Mouse (Mus musculus) cortical plate, adult 2 months (tissue): Measurements from ENCODE around the gene 2310057M21Rik. TPM values are rescaled to one million over a fixed set of nuclear protein-coding genes. Genes with fewer than 3 reads are reported as not detected.

Source experiments
- H3K27ac ChIP-seq: fragments of 200-500 bp; 2 replicates; pipeline ENCODE4 v1.5.1; 2012; ENCODE audit warnings: low read length, control low read depth, inconsistent platforms; ENCODE audit not compliant: insufficient read depth
- H3K4me1 ChIP-seq: fragments of 200-500 bp; 2 replicates; pipeline ENCODE4 v1.6.1; 2011; ENCODE audit warnings: low read length; ENCODE audit not compliant: control insufficient read depth, insufficient read depth
- H3K4me3 ChIP-seq: fragments of 200-500 bp; 2 replicates; pipeline ENCODE4 v1.5.1; 2011; ENCODE audit warnings: mild to moderate bottlenecking, low read length, control low read depth; ENCODE audit not compliant: insufficient read depth
- CTCF ChIP-seq: fragments of 200-500 bp; IDR thresholded peaks from 2 replicates; pipeline ENCODE4 v1.5.1; 2011; ENCODE audit warnings: mild to moderate bottlenecking, control low read depth, low read length; ENCODE audit not compliant: insufficient read depth; ENCODE audit errors: extremely low read depth
- POLR2A ChIP-seq: fragments of 200-500 bp; IDR thresholded peaks from 2 replicates; pipeline ENCODE4 v1.6.1; 2011; ENCODE audit warnings: mild to moderate bottlenecking, low read length, control low read depth; ENCODE audit not compliant: insufficient read depth; ENCODE audit errors: extremely low read depth
- polyA plus RNA-seq: library from polyadenylated mRNA; depleted of rRNA; stranded (reverse); fragments of >200 nt; gene quantifications from 2 replicates; pipeline ENCODE4 v1.2.3, GENCODE M21; 2012; rRNA removed

Gene 2310057M21Rik
- polyA plus RNA-seq, 1 experiment = 14.2 TPM

DNA sequence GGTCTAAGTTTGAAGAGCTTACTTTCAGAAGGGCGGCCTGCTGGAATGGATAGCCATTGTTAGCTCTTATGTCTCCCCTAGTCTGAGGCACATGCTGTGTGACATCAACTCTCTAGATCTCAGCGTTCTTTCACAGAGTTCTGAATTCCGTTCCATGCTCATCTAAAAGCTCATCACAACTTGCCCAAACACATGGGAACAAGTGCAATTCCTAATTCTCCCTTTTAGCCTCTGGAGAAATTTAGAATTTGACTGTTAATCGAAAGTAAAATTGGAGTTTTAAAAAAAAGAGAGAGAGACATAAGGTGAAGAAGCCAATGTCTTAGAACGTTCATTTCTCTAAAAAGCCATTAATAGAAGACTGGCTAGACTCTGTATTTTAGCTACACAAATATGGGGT, 33.1 kb downstream of the 2310057M21Rik start, which contains the start of gene Fam24b:
Gene Fam24b, minus strand, starts transcription at position 101 of the 400 bp plus-strand sequence.
- no peak within 1 kb of the TSS for H3K4me3 ChIP-seq
- no peaks in the 10 kb centered on the region for H3K4me1 ChIP-seq
- H3K27ac ChIP-seq = no peak within 1 kb of the TSS
- no peak for TF ChIP-seq POLR2A
- no peak for TF ChIP-seq CTCF

DNA sequence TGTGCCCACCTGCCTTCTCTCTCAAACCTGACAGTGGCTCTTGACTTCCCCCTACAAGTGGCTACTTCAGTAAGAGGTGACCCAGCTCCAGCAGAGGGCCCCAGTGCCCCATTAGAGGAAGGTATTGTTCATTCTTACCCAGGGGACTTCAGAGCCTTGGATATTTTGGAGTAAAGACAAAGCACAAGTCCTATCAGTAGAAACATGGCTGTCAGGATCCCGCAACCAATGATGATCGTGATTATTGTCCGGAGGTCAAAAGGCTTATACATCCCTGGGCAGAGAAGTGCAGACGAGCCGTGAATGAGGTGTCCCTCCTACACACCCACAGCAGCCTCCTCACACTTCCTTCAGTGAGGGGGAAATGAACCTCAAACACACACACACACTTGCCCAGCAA, 35.5 kb downstream of the 2310057M21Rik start:
- Histone ChIP-seq H3K4me3 (no peak overlapping the region), H3K27ac (no peak overlapping the region), H3K4me1 (no peaks in the 10 kb centered on the region)
- TF ChIP-seq CTCF (no peak), POLR2A (no peak)

DNA sequence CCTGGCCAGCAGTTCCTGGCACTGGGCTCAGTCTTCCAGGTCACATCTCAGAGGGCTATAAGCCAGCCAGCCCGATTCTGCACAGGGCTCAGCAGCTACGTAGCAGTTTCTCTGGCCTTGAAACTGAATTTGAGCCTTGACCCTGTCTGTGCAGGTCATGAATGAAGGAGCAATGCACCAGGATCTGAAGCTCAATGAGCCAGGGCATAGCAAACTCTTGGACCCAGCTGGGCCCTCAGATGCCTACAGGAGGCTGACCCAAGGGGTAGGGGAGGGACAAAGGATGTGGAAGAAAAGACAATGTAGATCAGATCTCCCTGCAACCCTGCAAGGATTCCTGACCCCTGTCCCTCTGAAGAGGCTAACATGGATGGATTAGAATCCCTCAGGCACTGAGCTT, 40.4 kb downstream of the 2310057M21Rik start, which contains the start of gene Cuzd1:
Gene Cuzd1, minus strand, starts transcription at position 101 of the 400 bp plus-strand sequence.
- Histone ChIP-seq H3K27ac (no peak within 1 kb of the TSS), H3K4me3 (no peak within 1 kb of the TSS)
- TF ChIP-seq CTCF (no peak), POLR2A (no peak)

DNA sequence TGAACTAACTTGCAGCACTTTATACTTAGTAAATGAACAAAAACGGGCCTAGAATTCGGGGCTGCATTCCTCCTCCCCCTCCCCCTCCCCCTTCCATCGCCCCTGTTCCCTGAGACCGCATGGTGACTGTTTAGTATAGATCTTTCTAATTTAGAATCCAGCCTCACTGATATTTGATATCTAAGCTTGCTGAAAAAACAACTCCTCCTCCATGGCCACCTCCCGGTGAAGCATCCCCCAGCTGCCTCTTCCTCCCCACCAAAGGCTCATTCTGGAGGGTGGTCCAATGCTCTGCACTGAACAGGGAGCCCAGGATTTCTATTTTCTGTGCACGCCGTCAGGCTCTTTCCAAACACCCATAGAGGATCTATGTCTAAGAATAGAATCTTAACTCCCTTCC, 44.2 kb downstream of the 2310057M21Rik start:
- no peak for TF ChIP-seq CTCF
- TF ChIP-seq POLR2A = no peak
- H3K4me1 ChIP-seq = no peaks in the 10 kb centered on the region
- no peak overlapping the region for H3K4me3 ChIP-seq
- H3K27ac ChIP-seq = no peak overlapping the region

More for the DNA sequence above, 40.4 kb downstream of the 2310057M21Rik start, which contains the start of gene Cuzd1:
- H3K4me1 ChIP-seq = no peaks in the 10 kb centered on the region

DNA sequence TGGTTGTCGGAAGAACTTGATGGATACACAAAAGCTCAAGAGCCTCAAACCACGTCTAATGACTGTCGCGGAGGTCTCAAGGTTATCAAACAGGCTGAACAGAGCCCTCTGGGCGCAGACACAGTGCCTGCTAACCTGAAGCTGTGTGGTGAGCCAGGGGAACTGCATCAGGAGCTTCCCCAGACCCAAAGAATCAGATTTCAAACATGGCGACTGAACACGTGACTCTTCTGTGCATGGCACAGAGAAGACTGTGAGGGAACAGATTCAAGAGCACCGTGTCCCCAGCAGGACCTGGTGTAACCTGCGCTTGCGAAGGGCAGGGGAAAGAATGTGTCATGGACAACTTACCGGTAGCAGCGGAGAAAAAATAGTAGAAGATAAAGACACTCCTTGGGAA, 45.0 kb downstream of the 2310057M21Rik start:
- H3K27ac ChIP-seq = no peak overlapping the region
- TF ChIP-seq CTCF (no peak), POLR2A (no peak)
- no peak overlapping the region for H3K4me3 ChIP-seq
- H3K4me1 ChIP-seq = no peaks in the 10 kb centered on the region

DNA sequence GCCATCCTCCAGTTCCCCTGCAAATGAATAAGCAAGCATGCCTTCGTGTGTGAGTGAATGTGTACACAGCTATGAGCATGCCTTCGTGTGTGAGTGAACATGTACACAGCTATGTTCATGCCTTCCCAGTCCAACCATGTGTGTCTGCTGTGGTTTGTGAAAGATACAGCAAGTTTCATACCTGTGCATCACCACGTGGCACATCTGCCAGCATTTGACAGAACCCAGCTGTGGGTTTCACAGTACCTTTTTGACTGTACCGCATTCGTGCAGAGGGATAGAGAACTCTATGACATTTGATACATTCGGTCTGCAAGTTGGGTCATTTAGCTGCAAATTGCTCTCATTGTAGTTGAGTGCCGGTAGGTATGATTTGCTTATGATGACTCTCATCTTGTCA, 48.1 kb downstream of the 2310057M21Rik start:
- TF ChIP-seq CTCF = no peak
- TF ChIP-seq POLR2A = no peak
- H3K27ac ChIP-seq = no peak overlapping the region
- no peaks in the 10 kb centered on the region for H3K4me1 ChIP-seq
- H3K4me3 ChIP-seq = no peak overlapping the region

DNA sequence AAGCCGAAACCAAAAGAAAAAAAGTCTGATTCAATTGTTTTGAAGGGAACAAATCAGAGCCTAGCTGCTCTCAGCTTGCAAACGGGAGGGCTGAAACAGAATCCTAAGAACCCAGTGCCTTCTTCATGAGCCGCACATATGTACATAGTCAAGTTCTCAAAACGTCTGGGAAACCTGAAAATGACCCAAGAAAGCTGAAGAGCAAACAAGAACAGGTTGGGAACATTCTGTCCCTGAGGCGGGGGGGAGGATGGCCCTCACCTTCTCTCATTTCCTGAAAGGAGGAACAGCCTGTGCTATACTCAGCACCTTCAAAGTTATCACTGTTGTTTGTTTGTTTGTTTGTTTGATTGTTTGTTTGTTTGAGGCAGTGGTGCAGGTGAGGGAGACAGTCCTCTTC, 55.8 kb downstream of the 2310057M21Rik start:
- no peak overlapping the region for H3K4me3 ChIP-seq
- TF ChIP-seq POLR2A (no peak), CTCF (no peak)
- H3K4me1 ChIP-seq = no peaks in the 10 kb centered on the region; the same call in 1 of the 2 replicates
- no peak overlapping the region for H3K27ac ChIP-seq

DNA sequence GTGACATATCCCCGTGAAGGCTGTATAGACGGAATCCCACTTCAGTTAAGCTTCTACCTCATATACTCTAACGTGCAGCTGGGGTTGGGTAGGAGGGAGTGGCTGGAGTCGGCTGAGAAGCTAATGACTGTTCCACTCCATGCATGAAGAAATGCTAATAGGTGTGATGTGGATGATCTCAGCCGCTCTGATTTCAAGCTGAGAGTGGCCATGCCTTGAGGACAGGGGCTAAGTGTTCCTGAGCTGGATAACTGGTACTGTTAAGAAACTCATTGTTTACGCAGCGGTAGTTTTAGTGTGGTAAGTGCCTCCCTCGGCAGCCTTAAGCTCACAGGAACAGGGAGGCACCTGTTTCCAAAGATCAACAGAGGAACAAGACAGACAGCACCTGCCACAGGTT, 59.2 kb downstream of the 2310057M21Rik start:
- no peak overlapping the region for H3K4me3 ChIP-seq
- TF ChIP-seq POLR2A = no peak
- no peak for TF ChIP-seq CTCF

DNA sequence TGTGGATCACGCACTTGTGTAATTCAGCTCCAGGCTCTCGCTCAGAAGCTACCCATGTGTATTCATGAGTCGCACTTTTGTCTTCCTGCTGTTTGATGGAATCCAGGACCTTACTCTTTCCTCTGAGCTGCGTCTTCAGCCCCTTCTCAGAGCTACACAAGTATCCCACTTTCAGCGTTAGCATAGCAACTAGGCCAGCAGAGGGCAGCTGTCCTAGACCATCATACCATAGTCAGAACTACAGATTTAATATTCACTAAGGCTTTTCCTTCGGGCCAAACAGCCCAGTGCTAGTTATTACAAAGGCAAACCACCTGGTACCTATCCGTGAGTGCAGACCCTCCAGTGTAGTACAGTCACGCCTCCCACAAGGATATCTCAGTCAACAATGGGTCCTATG, 65.4 kb downstream of the 2310057M21Rik start:
- H3K27ac ChIP-seq = no peak overlapping the region
- H3K4me1 ChIP-seq = no peaks in the 10 kb centered on the region
- H3K4me3 ChIP-seq = no peak overlapping the region
- no peak for TF ChIP-seq POLR2A
- no peak for TF ChIP-seq CTCF

More for the DNA sequence above, 59.2 kb downstream of the 2310057M21Rik start:
- no peak overlapping the region for H3K27ac ChIP-seq
- H3K4me1 ChIP-seq = no peaks in the 10 kb centered on the region; the same call in 1 of the 2 replicates

Other genes with a start within 250 kb of the 2310057M21Rik start
- gene 4933402N03Rik, start 216.4 kb downstream of the 2310057M21Rik start, polyA plus RNA-seq = not detected in 2 replicates
- 0.04 TPM in 2 replicates for gene 5430419D17Rik, start 188.4 kb downstream of the 2310057M21Rik start, polyA plus RNA-seq
- gene Cuzd1, start 40.5 kb downstream of the 2310057M21Rik start, polyA plus RNA-seq = 0.47 and 0.75 TPM in 2 replicates
- 0.34 TPM in 1 of 2 replicates, not detected in the other for gene Fam24b, start 33.2 kb downstream of the 2310057M21Rik start, polyA plus RNA-seq
- gene Fam24a, start 28.9 kb downstream of the 2310057M21Rik start, polyA plus RNA-seq = not detected in 2 replicates
- gene Pstk, start 8.4 kb upstream of the 2310057M21Rik start, polyA plus RNA-seq = 59.5 and 64.4 TPM in 2 replicates
- gene Ikzf5, start 47.8 kb upstream of the 2310057M21Rik start, polyA plus RNA-seq = 17.8 and 18.4 TPM in 2 replicates
- 36.2 and 38.5 TPM in 2 replicates for gene Acadsb, start 47.8 kb upstream of the 2310057M21Rik start, polyA plus RNA-seq
- not detected in 2 replicates for gene Hmx3, start 180.1 kb upstream of the 2310057M21Rik start, polyA plus RNA-seq
- gene Hmx2, start 186.0 kb upstream of the 2310057M21Rik start, polyA plus RNA-seq = not detected in 2 replicates
- 82.0 and 88.8 TPM in 2 replicates for gene Bub3, start 197.5 kb upstream of the 2310057M21Rik start, polyA plus RNA-seq